Mouse (Mus musculus) ZHBTc4 (cell line): ENCODE measurements at regions not wholly inside any gene's neighbourhood (a gene's known extent, or its start where the extent isn't known, plus 50 kb on each side); places are given as distances from the start of the nearest gene placed in this dataset.
"Not testable (repeated sequence)": the region's sequence is repeated elsewhere in the genome, so short reads cannot be mapped to it uniquely, and the experiment has no call there.

Experiments used
- DNase-seq: peaks from one replicate; pipeline ENCODE4 v3.0.0-alpha.2; 2011; ENCODE audit warnings: low read depth, low spot score

DNA sequence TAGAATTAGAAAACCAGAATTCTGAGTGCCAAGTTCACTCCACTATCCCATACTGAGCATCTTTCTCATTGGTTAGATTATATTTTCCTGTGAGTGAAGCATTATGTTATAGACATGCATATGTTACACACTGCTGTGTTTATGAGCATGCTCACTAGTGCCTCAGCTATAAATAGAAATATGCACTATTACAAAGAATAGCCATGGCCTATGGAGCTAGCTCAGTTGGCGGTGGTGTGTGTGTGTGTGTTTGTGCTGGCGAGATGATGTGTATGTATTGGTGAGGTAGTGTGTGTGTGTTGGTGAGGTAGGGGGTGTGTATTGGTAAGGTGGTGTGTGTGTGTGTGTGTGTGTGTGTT is 106.2 kb downstream of the Sec31a start:
- DNase-seq, result no peak

DNA sequence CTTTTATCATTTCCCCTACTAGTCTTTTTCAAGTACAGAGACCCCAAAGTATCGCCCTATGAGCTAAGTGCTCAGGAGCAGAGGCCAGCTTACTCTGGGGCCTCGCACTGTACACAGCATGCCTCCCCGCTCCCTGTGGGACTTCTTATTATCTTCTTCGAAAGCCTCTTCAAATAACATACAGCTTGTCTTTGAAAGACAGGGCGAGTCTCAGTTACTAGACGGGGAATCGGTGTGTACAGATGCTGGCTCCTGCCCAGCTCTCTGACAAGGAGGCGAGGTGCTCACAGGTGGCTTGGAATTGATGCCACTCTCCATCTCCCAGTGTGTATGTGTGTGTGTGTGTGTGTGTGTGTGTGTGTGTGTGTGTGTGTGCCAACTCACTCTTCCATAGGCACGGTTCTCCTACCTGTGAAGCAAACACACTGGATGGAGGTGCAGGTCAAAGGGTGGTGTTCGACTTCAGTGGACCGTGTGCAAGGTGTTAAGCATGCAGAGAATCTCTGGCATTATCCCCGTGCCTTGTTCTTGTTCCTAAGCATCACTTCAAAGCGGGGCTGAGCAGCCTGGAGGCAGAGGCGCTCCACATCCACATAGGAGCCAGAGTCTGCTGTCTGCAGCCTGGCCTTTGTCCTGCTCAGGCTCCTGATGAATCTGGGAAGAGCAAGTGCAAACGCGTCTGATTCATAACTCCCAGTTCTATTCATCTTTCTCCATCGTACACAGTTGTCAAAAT is 106.8 kb downstream of the Sec31a start:
- no peak for DNase-seq

DNA sequence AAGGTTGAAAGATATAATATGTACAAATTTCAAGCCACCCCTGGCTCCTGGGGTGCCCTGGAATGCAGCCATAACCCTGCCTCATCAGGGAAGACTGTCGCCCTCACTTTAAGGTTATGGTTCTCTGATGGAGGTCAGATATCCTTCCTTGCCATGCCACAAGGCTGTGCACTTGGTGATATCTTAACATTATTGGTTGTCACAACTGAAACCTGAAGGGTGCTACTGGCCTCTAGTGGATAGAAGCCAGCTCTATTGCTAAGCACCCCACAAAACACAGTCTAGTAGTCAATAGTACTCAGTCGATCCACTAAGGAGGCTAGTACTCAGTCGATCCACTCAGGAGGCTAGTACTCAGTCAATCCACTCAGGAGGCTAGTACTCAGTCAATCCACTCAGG is 111.6 kb downstream of the Sec31a start:
- no peak for DNase-seq

DNA sequence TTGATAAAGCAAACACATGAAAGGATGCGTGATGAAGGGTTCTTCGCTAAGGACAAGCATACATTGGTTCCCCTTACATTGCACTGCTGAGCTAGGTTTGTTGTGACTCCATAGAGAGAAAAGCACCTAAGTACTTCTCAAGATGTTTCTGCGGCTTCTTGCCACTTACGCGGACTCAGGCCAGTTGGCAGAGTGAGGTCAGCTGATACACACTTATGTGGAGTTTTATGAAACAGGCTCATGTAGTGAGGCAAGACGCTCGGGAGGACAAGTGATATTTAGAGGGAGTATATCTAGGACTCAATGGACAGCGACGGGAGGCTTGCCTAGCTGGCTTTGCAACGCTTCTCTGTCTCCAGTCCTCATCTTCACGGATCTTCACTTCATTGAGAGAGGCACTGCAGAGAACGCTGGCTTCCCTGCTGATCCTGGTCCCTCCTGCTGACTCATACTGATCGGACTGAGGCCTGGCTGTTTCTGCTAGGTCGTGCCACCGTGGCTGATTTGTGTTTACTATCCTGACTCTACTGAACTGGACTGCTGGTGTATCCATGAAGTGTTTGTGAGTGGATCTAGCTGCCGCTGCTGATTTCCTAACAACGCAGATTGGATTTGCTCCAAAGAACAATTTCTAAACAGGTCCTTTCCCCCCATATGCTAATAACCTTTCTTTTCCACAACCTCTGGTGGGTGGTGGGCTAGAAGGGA is 113.8 kb downstream of the Sec31a start:
- no peak for DNase-seq

DNA sequence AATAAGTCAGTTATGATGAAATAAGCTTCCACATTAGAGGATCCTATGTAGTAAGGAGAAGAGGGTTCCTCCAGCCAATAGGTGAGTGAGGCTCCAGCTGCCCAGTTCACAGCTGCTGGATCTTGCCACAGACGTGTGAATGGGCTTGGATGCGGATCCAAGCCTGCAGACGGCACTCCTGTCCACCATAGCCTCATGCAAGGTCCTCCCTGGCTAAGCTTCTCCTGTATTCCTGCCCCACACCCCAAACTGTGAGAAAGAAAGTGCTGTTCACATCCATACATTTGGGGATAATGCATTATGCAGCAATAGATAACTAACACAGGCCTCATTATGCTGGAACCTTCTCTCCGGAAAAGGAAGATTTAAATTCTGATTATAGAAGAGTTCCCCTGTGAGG is 116.9 kb downstream of the Sec31a start:
- no peak for DNase-seq

DNA sequence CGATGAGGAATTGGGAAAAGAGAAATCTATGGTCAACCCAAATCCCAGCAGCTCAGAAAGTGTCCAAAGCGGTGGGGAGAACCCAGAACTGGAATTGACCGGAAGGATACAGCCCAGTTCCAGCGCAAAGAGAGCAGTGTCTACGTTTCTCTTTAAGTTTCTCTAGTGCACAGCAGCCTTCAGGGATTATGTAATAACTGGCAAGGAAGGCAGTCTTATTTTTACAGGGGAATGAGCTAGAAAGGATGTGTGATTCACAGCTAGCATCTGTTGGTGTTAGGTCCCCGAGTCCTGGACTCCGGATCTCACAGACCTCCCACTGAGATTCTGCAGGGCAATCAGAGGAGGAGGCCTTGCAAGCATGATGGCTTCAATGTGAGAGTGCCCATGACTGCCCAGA is 121.8 kb downstream of the Sec31a start:
- DNase-seq, result no peak

DNA sequence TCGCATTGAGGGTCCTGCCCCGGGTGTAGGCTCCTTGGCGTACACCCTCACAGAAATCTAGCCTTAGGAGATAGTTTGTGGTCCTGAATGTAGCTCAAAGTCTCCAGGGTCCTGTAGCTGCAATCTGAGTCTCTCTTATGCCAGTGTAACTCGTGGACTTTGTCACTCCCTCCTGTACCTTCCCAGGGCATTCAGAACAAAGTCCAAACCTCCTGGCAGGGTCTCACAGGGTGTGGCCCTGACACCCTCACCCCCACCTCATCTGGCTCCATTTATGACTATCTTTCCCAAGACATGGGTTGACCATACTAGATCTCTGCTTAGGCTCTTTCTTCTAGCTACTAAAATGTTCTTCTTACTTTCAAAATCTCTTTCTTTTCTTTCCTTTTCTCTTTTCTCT is 120.6 kb upstream of the Tmem150c start:
- DNase-seq, result no peak

DNA sequence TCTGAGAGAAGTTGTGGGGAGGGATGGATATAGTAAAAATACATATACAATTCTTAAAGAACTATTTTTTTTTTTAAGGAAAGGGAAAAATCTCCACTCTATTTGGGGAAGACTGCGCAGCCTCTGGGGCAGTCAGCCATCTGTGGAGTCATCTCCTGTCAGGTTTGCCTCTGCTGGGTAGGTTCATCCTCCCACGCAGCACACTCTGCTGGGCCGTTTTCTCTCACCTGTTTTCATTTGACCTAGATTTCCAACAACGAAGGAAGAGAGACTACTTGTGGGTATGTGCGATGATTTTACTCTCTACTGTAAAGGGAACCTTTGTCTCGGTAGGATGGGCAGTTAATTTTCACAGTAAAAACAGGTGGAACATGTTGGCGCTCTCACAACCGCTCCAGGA is 119.9 kb upstream of the Tmem150c start:
- no peak for DNase-seq

DNA sequence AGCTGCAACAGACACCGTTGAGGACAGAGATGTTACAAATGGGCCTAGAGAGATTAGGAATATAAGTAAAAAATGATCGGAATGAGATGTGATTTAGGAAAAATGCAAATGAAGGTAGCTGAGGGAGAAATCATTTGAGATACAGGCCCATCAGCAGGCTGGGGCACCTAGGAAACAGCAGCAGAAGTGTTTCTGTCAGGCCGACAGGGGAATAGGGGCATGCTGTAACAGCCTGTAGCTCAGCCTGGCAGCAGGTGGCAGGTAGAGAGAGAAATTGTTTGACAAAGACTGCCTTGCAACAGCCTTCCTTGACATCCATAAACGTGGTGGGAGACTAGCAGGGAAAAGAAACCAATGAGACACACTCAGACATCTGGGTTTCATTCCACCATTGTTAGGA is 115.1 kb upstream of the Tmem150c start:
- no peak for DNase-seq

DNA sequence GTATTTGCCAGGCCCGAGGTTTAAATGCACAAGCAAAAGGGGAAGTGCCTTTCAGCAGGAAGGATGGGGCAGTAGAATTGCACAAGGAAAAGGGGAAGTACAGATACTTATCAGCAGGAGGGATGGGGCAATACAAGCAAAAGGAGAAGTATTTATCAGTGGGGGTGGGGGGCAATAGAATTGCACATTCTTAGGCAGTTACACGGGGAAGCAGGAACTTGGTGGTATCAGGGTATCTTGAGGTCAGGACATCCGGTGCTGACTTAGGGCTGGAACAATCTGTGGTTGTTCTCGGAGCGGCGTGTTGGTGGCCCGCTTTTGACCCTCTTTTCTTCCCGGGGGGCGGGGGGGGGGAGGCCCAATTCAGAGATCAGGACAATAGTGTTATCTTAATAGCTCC is 112.4 kb upstream of the Tmem150c start:
- not testable (repeated sequence) for DNase-seq

DNA sequence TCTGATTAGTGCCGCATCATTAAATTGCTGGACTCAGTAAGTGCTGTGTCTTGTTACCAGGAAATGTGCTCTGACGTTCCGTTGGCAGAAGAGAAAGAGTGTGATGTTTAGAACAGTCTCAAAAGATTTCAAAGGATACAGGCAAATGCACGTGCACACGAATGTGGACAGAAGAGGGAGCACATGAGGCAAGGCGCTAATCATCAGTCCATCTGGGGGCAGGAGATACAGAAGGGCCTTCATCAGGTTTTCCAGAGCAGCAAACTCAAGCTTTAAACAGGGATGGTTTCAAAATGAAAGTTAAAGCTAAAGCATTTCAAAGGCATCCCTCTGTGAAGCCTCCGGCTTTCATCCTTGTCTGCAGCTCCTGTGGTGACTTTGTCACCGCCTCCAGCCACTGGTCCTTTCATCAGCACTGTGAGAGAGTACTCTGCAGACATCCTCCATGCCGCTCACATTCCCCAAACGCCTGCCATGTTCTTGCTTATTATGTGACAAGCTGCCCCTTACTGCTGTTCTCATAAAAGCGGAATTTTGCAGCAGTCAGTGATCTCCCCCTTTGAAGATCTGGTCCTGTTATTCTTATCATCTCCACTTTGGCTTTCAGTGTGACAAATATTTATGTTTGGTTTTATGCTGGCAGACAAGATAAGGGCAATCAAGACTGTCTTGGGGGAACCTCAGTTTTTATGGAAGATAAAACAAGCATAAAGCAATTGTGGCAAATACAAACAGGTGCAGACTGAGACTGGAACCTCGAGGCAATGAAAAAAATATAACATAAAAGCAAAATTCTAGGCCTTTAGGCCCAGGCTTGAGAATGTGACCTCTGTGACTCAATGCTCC is 111.5 kb upstream of the Tmem150c start:
- DNase-seq, result no peak

DNA sequence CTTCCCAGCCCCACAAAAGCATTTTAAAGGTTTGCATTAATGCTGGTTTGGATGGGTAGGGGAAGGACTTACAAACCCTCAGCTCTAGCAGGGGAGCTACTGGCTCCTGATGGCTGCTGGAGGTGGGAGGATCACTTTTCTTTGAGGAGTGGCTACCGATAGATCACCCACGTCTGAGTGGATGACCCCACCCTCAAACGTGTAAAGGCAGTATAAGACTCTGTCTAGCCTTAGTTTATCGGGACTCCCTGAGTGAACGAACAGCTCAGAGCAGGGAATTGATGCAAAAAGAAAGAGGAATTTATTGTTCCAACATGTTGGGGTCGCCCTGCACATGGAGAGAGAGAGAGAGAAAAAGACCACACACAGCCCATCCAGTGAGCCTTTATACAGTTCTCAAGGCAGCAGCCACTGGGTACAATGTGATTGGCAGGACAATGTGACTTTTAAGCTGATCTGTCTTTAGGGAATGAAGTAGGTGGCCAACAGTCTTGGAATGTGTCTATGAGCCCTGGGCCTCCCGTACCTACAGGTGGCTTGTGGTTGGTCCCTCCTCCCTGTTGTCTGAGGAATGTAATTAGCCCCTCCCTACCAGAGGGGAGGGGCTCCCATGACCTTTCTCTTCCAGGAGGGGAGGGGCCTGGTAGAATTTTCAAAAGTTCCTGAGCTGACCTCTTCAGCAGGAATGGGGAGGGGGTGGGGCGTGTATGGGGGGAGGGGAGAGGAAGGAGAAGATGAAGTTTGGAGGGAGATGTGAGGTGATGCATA is 108.7 kb upstream of the Tmem150c start:
- peak; percentile 87 for DNase-seq

DNA sequence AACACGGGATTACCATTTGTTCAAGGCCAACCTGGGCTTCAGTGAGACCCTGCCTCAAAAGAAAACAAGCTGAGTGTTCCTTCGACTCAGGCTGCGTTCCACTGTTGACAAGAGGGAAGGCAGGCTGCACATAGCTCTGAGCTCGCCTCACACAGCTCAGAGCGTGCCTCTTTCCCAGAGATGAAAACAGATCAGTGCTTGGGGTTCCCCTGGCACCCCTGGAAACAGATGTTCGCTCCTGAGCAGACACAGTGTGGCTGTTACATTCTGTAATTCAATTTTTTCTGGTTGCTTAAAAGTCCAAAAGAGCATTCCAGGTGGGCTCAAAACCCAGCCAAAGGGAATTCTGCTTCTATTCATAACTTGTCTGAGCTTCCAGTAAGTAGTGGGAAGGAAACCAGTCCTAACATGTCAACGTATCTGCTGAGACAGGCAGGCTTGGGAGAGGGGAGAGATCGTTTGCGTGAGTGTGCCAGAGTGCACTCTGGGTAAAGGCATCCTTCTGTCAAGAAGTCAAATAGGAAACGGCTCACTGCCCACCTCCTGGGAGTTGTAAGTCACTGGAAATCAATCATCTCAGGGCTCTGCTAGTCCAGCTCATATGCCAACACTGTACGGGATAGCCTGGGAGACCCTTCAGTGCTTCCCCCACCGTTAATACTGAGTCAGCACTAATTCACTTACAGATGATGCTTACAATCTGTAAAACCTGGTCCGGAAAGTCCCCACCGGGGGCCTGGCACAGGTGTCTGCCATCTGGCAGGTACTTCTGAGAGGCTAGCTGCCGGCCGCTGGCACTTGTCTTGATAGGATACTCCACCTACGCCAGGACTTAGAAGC is 107.3 kb upstream of the Tmem150c start:
- DNase-seq, result no peak

DNA sequence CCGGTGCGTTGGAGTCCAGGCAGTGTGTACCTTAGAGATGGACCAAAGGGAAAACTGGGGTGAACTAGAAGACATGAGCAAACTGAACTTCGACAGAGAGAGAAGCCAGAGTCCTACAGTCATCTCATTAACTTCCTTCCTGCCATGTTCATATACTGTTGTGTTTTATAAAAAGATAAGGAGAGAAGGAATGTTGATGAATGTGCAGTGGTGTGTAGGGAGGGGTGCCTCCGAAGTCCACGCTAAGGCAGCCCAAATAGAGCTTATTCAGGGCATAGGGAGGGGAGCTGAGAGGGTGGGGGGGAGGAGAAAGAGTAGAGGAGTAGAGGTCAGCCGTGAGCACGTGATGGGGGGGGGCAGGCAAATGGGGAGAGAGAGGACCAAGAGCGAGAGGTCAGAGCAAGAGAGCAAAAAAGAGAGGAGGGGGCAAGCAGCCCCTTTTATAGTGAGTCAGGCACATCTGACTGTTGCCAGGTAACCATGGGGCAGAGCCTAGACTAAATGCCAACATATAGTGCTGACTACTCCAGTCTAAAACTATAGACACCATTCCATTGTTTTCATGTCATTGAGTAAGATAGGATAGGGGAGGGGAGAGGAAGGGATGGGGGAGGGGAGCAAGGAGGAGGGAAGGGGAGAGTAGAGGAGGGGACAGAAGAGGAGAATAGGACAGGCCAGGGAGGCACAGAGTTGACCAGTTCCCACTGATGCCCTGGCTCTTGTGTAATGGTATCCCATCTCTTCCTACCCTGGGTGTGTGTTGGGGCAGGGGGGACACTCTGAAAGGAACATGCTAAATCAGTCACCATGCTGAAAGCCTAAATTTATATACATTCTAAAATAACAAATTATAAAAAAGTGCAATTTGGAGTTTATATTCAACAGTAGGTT is 100.4 kb upstream of the Tmem150c start:
- no peak for DNase-seq

DNA sequence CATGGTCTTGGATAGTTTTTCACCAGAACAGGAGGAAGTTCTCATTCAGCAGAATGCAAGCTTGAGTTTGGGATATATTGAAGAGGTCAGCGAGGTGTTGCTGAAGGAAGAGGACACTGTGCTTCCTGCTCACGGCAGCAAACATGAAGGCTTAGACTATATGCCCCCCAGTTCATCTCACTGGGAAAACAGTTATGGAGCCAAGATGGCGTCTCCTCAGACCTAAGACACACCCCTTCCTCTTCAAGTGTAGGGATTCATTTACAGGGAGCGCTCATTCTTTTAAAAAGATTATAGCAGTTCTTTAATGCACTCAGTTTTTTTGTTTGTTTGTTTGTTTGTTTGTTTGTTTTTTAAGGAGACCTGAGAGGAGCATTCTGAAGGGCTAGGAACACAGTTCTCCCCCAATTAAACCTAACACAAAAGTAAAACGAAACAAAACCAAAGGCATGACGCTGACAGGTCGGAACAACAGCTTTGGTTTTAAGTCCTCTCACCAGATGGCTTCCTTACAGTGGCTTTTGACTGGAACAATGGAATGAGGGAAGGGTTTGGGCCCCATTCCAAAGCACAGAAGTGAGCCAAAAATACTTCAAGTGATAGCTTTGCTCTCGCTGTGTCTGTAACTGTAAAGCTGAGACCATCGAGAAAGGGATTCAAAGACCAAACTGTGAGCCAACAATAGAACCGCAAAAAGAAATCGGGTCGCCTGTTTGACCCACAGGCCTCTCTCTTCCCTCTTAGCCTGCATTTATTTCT is 99.5 kb upstream of the Tmem150c start:
- DNase-seq, result no peak

DNA sequence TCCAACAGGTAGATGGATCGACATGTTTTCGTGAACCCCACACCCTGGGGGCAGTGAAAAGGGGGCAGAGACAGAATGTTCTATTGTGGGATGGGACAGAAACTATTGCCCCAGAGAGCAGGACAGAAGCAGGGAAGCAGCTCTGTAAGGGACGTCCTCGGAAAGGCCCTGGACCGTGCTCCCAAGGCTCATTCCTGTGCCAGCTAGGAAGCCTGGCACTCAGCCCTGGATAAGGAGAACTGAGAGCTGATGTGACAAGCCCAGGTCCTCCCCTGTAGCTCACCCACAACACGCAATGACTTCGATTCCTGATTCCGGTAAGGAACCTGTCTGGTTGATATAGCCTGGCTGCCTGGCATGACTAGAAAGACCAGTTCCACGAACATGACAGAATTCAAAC is 95.7 kb upstream of the Tmem150c start:
- no peak for DNase-seq

DNA sequence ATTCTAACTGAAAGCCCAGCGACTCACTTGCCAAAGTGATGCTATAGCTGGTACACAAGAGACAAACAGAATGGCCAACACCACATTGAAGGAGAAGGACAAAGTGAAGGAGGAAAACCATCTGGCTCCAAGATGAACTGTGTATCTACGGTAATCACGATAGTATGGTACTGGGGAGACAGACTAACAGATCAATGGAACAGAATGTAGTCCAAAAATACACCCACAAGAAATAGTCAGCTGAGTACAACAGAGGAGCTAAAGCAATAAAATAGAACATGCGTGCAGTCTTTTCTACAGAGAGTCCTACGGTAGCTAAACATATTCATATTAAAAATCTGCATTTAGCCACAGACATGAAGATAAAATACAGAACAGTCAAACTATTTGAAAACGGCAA is 92.4 kb upstream of the Tmem150c start:
- no peak for DNase-seq

DNA sequence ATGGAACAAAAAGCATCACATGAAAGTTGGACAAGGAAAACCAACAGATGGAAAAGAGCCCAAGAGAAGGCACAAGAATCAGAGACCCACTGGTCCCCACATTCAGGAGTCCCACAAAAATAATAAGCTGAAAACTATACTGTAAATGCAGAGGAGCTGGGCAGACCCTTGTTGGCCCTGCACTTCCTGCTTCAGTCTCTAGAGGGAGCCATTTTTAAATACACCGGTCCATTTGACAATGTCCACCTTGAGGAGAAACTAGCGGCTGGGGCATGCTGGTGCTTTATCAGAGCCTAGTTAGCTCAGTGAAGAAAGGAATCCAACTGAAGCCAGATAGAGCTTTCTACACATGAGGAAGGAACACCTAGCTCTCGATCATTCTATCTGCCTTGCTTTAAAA is 90.1 kb upstream of the Tmem150c start:
- DNase-seq, result peak; percentile 60

DNA sequence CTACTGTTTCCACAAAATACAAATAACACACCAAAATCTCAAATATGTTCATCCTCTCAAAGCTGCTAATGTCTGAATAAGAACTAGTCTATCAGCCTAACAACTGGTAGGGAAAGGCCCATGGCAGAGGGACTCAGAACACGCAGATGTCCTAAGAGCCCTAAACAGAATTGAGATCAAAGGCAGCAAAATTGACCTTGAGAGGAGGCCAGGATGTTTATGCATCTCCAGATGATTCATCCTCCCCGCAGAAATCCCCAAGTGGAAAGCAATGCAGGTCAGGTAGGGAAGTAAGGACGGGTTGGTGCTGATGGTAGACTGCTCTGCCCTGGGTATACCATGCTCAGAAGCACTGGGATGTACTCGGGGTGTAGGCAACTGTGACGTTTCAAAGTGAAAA is 89.0 kb upstream of the Tmem150c start:
- DNase-seq, result no peak
